Mouse (Mus musculus) embryonic fibroblast, embryonic 13.5 days (primary cell): ENCODE measurements around the gene Wfdc17.

Experiments used
- CTCF ChIP-seq: IDR thresholded peaks from 2 replicates; pipeline ENCODE4 v1.5.1; 2011; ENCODE audit warnings: mild to moderate bottlenecking, control low read depth, low read length, moderate library complexity, borderline replicate concordance; ENCODE audit not compliant: insufficient read depth
- POLR2A ChIP-seq: IDR thresholded peaks from 2 replicates; pipeline ENCODE4 v1.6.1; 2011; ENCODE audit warnings: low read depth, mild to moderate bottlenecking, control low read depth, low read length, moderate library complexity

DNA sequence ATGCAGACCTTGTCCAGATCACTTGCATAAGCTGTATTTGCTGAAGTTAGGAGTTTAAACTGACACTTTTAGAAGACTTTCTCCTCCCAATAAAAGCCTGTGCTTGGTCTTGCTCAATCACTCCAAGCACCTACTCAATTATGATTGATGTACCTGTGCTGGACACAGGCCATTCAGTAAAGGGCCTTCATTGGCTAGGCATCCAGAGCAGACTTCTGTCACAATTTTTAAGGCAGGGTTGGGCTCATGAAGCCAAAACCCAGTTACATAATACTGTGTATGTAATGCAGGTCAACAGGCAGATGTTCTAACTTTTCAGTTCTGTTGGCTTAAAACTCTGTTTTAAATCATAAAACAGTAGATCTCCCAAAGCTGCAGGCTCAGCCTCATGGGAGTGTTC is 17.0 kb downstream of the Wfdc17 start:
- TF ChIP-seq CTCF: no peak
- no peak for TF ChIP-seq POLR2A
